Mouse (Mus musculus): ENCODE measurements around the gene Mtus2.

Gene Mtus2

GRCm38 (mm10) chr5:147957592-147958271 is 612 bp downstream of the Mtus2 start:
- in situ Hi-C loops (cut with MseI, MboI): loop anchor here in 1 of 2 experiments (5.0 kb wide), 1 partner anchor 280 kb away; no protein-coding TSS in a partner anchor

GRCm38 (mm10) chr5:147958552-147958951 is 1.4 kb downstream of the Mtus2 start:
- in situ Hi-C loops (cut with MseI, MboI): loop anchor here in 1 of 2 experiments (5.0 kb wide), 1 partner anchor 279 kb away; no protein-coding TSS in a partner anchor

GRCm38 (mm10) chr5:147959088-147959487 is 2.0 kb downstream of the Mtus2 start:
- in situ Hi-C loops (cut with MseI, MboI): loop anchor here in 1 of 2 experiments (5.0 kb wide), 1 partner anchor 278 kb away; no protein-coding TSS in a partner anchor

GRCm38 (mm10) chr5:147960793-147961192 is 3.7 kb downstream of the Mtus2 start:
- in situ Hi-C loops (cut with MseI, MboI): loop anchor here in 1 of 2 experiments (10.0 kb wide), 1 partner anchor 284 kb away; no protein-coding TSS in a partner anchor

GRCm38 (mm10) chr5:147963820-147964580 is 6.9 kb downstream of the Mtus2 start:
- in situ Hi-C loops (cut with MseI, MboI): loop anchor here in 1 of 2 experiments (10.0 kb wide), 1 partner anchor 281 kb away; no protein-coding TSS in a partner anchor

GRCm38 (mm10) chr5:147964776-147965175 is 7.7 kb downstream of the Mtus2 start:
- in situ Hi-C loops (cut with MseI, MboI): loop anchor here in 1 of 2 experiments (10.0 kb wide), 1 partner anchor 280 kb away; no protein-coding TSS in a partner anchor

GRCm38 (mm10) chr5:147966646-147967045 is 9.5 kb downstream of the Mtus2 start:
- in situ Hi-C loops (cut with MseI, MboI): loop anchor here in 1 of 2 experiments (10.0 kb wide), 1 partner anchor 278 kb away; no protein-coding TSS in a partner anchor

GRCm38 (mm10) chr5:147969566-147969965 is 12.4 kb downstream of the Mtus2 start:
- in situ Hi-C loops (cut with MseI, MboI): loop anchor here in 1 of 2 experiments (10.0 kb wide), 1 partner anchor 275 kb away; no protein-coding TSS in a partner anchor

- in situ Hi-C loops (cut with MseI, MboI): no loop called here
Observed at GRCm38 (mm10) chr5:147976001-147976400, 18.9 kb downstream of the Mtus2 start.

GRCm38 (mm10) chr5:147980606-147981005 is 23.5 kb downstream of the Mtus2 start:
- in situ Hi-C loops (cut with MseI, MboI): no loop called here

GRCm38 (mm10) chr5:147990289-147990688 is 33.2 kb downstream of the Mtus2 start:
- in situ Hi-C loops (cut with MseI, MboI): no loop called here

- in situ Hi-C loops (cut with MseI, MboI): no loop called here
Observed at GRCm38 (mm10) chr5:147990775-147991174, 33.7 kb downstream of the Mtus2 start.

- in situ Hi-C loops (cut with MseI, MboI): no loop called here
Observed at GRCm38 (mm10) chr5:147992581-147993378, 35.7 kb downstream of the Mtus2 start.

GRCm38 (mm10) chr5:148005263-148005662 is 48.1 kb downstream of the Mtus2 start:
- in situ Hi-C loops (cut with MseI, MboI): no loop called here

GRCm38 (mm10) chr5:148012156-148012555 is 55.0 kb downstream of the Mtus2 start:
- in situ Hi-C loops (cut with MseI, MboI): no loop called here

GRCm38 (mm10) chr5:148014133-148014854 is 57.2 kb downstream of the Mtus2 start:
- in situ Hi-C loops (cut with MseI, MboI): no loop called here

GRCm38 (mm10) chr5:148015383-148015782 is 58.3 kb downstream of the Mtus2 start:
- in situ Hi-C loops (cut with MseI, MboI): no loop called here

GRCm38 (mm10) chr5:148017371-148017770 is 60.3 kb downstream of the Mtus2 start:
- in situ Hi-C loops (cut with MseI, MboI): no loop called here

GRCm38 (mm10) chr5:148022784-148023183 is 65.7 kb downstream of the Mtus2 start:
- in situ Hi-C loops (cut with MseI, MboI): no loop called here

Data from mouse trophoblast stem cell (cell line).